Comparison of ENCODE assay signal across 16 mouse cellular contexts in genomic region chr4:115079821-115080349, GRCm38 (mm10). TPM values are rescaled to one million over a fixed set of nuclear protein-coding genes. Genes with fewer than 3 reads are reported as not detected.
A peak's percentile ranks its signal among the peaks of the same experiment; 100 is the strongest.
DNase-seq lines count a peak whose midpoint lies in the region; ATAC-seq and TF ChIP-seq lines count a peak whose summit lies in the region.
"Had no signal": no experiment of that assay in that cellular context is flagged by ENCODE, and none has a peak within 500 bp of the region (broad histone marks: within the 10 kb centered on the region; RNA-seq: fewer than 3 reads in every experiment).

No protein-coding gene starts in this region.

- peak overlapping the region; percentile 81 for H3K27ac ChIP-seq in forebrain, embryonic 10.5 days
- H3K27ac ChIP-seq in forebrain, postnatal 0 days (ENCODE audit: low read depth, low read length): no peak overlapping the region
- no peak overlapping the region for H3K27ac ChIP-seq in lung, embryonic 16.5 days (ENCODE audit: low read length)
- no peak overlapping the region for H3K27ac ChIP-seq in hindbrain, embryonic 16.5 days (ENCODE audit: low read depth, low read length)
- no peak overlapping the region for H3K27ac ChIP-seq in neural tube, embryonic 14.5 days (ENCODE audit: low read depth, low read length)

- H3K27me3 ChIP-seq in forebrain, embryonic 10.5 days (ENCODE audit: poor library complexity, severe bottlenecking): peaks cover 45% of the 10 kb centered on the region
- H3K27me3 ChIP-seq in forebrain, postnatal 0 days (ENCODE audit: insufficient read depth, low read length): no peaks in the 10 kb centered on the region; the same call in 1 of the 2 replicates
- no peaks in the 10 kb centered on the region for H3K27me3 ChIP-seq in lung, embryonic 16.5 days (ENCODE audit: control insufficient read depth, insufficient read depth, low read depth, low read length)
- 0 out of 2 replicates have a peak, but pooled peaks cover 2% of the 10 kb centered on the region for H3K27me3 ChIP-seq in hindbrain, embryonic 16.5 days (replicated peaks; ENCODE audit: control insufficient read depth, insufficient read depth, low read length)
- no peaks in the 10 kb centered on the region for H3K27me3 ChIP-seq in neural tube, embryonic 14.5 days (ENCODE audit: control insufficient read depth, insufficient read depth, low read length)

- H3K4me1 ChIP-seq in forebrain, embryonic 10.5 days: peaks cover 28% of the 10 kb centered on the region
- 0 out of 2 replicates have a peak, but pooled peaks cover 5% of the 10 kb centered on the region for H3K4me1 ChIP-seq in forebrain, postnatal 0 days (ENCODE audit: insufficient read depth)
- H3K4me1 ChIP-seq in lung, embryonic 16.5 days (replicated peaks; ENCODE audit: control insufficient read depth, insufficient read depth, low read length): peaks cover 9% of the 10 kb centered on the region
- H3K4me1 ChIP-seq in hindbrain, embryonic 16.5 days (ENCODE audit: control insufficient read depth, insufficient read depth, low read depth, low read length): peaks cover 15% of the 10 kb centered on the region
- peaks cover 11% of the 10 kb centered on the region; the same call in 1 of the 2 replicates for H3K4me1 ChIP-seq in neural tube, embryonic 14.5 days (ENCODE audit: control insufficient read depth, insufficient read depth, low read length)

- H3K4me2 ChIP-seq in forebrain, postnatal 0 days (ENCODE audit: low read depth): no peak overlapping the region
- H3K4me2 ChIP-seq in lung, embryonic 16.5 days (ENCODE audit: low read depth, low read length): no peak overlapping the region
- no peak overlapping the region for H3K4me2 ChIP-seq in hindbrain, embryonic 16.5 days (ENCODE audit: low read length)
- H3K4me2 ChIP-seq in neural tube, embryonic 14.5 days (ENCODE audit: low read depth, low read length): no peak overlapping the region

- TF ChIP-seq CTCF in forebrain, postnatal 0 days (IDR thresholded peaks at IDR 0.05; ENCODE audit: low read depth): no peak

- no peak overlapping the region for H3K9ac ChIP-seq in forebrain, postnatal 0 days
- 0 out of 2 replicates have a peak overlapping the region, but pooled peaks have one; percentile 9 for H3K9ac ChIP-seq in lung, embryonic 16.5 days (ENCODE audit: low read length)
- H3K9ac ChIP-seq in hindbrain, embryonic 16.5 days (ENCODE audit: low read depth, low read length): 0 out of 2 replicates have a peak overlapping the region, but pooled peaks have one; percentile 28
- H3K9ac ChIP-seq in neural tube, embryonic 14.5 days (replicated peaks; ENCODE audit: low read depth, low read length): 0 out of 2 replicates have a peak overlapping the region, but pooled peaks have one; percentile 21

- H3K36me3 ChIP-seq in forebrain, embryonic 10.5 days (replicated peaks): no peaks in the 10 kb centered on the region
- no peaks in the 10 kb centered on the region for H3K36me3 ChIP-seq in forebrain, postnatal 0 days (ENCODE audit: insufficient read depth)
- H3K36me3 ChIP-seq in lung, embryonic 16.5 days (ENCODE audit: control insufficient read depth, insufficient read depth, low read length): no peaks in the 10 kb centered on the region
- H3K36me3 ChIP-seq in hindbrain, embryonic 16.5 days (ENCODE audit: control insufficient read depth, insufficient read depth, low read length): no peaks in the 10 kb centered on the region
- H3K36me3 ChIP-seq in neural tube, embryonic 14.5 days (ENCODE audit: control insufficient read depth, insufficient read depth, low read length): no peaks in the 10 kb centered on the region

- no peak overlapping the region for H3K4me3 ChIP-seq in forebrain, embryonic 10.5 days
- no peak overlapping the region for H3K4me3 ChIP-seq in forebrain, postnatal 0 days (ENCODE audit: low read depth, low read length)
- no peak overlapping the region for H3K4me3 ChIP-seq in lung, embryonic 16.5 days (ENCODE audit: low read length)
- no peak overlapping the region for H3K4me3 ChIP-seq in hindbrain, embryonic 16.5 days (ENCODE audit: low read length)
- H3K4me3 ChIP-seq in neural tube, embryonic 14.5 days (ENCODE audit: low read depth, low read length): no peak overlapping the region
- H3K4me3 ChIP-seq: erythroblast, embryonic 14.5 days had no signal

- 17% methylated on average over 5 of the region's 5 CpGs for WGBS in forebrain, embryonic 10.5 days
- WGBS in forebrain, postnatal 0 days: 13% methylated on average over 5 of the region's 5 CpGs
- WGBS in lung, embryonic 16.5 days: 28% methylated on average over 5 of the region's 5 CpGs
- 9% methylated on average over 5 of the region's 5 CpGs for WGBS in hindbrain, embryonic 16.5 days
- 7% methylated on average over 5 of the region's 5 CpGs for WGBS in neural tube, embryonic 14.5 days

- H3K9me3 ChIP-seq in forebrain, embryonic 10.5 days: no peaks in the 10 kb centered on the region
- H3K9me3 ChIP-seq in forebrain, postnatal 0 days (ENCODE audit: low read length): no peaks in the 10 kb centered on the region
- no peaks in the 10 kb centered on the region for H3K9me3 ChIP-seq in lung, embryonic 16.5 days (ENCODE audit: control insufficient read depth, low read length)
- no peaks in the 10 kb centered on the region for H3K9me3 ChIP-seq in hindbrain, embryonic 16.5 days (ENCODE audit: control insufficient read depth, low read length)
- H3K9me3 ChIP-seq in neural tube, embryonic 14.5 days (ENCODE audit: control insufficient read depth, low read length): no peaks in the 10 kb centered on the region

- no peak; the same call in 1 of the 2 replicates for ATAC-seq in forebrain, postnatal 0 days
- ATAC-seq in lung, embryonic 16.5 days (ENCODE audit: low read depth): no peak
- no peak for ATAC-seq in hindbrain, embryonic 16.5 days
- ATAC-seq in neural tube, embryonic 14.5 days (ENCODE audit: low read depth): 0 out of 2 replicates have a peak, but pooled peaks have one; percentile 3
- ATAC-seq in erythroblast, adult 5-6 weeks (replicated peaks; ENCODE audit: low FRiP score, poor library complexity, severe bottlenecking): no peak
- ATAC-seq in inflammation-experienced regulatory T-cells, adult 6 months: no peak
- ATAC-seq: intestine, postnatal 0 days had no signal

- DNase-seq in forebrain, embryonic 10.5 days (ENCODE audit: extremely low spot score, low spot score): no peak
- no peak for DNase-seq in forebrain, postnatal 0 days
- no peak for DNase-seq in lung, postnatal 14 days
- DNase-seq: cerebellum, adult 2 months; liver; thymus, adult 18-20 months had no signal

RNA-seq across cellular contexts. Expression of gene Pdzk1ip1, which starts 8.6 kb away (rescaled TPM):
- 7.4 and 12.6 TPM in 2 replicates for polyA plus RNA-seq in forebrain, embryonic 10.5 days (2016; fragmentation: Nextera tagmentation; extraction: Ambion mirVana)
- 1.2 TPM in 1 of 2 replicates, not detected in the other for total RNA-seq in forebrain, postnatal 0 days (2014; rRNA removed)
- polyA plus RNA-seq in forebrain, postnatal 0 days (2015; fragmentation: Nextera tagmentation; extraction: Ambion mirVana): 2.4 TPM in 2 replicates
- 33.8 and 37.9 TPM in 2 replicates for polyA plus RNA-seq in lung, embryonic 16.5 days (2015; fragmentation: Nextera tagmentation; extraction: Ambion mirVana)
- 2.3 and 3.0 TPM in 2 replicates for polyA plus RNA-seq in hindbrain, embryonic 16.5 days (2015; fragmentation: Nextera tagmentation; extraction: Ambion mirVana)
- 2.4 and 2.7 TPM in 2 replicates for polyA plus RNA-seq in neural tube, embryonic 14.5 days (2014; fragmentation: Nextera tagmentation; extraction: Ambion mirVana)
- 377 and 402 TPM in 2 replicates for total RNA-seq in erythroblast, adult 5-6 weeks (2015; ENCODE audit: low replicate concordance)
- total RNA-seq in erythroblast, adult 5-6 weeks (2017; ENCODE audit: low replicate concordance): 332 and 366 TPM in 2 replicates
- polyA plus RNA-seq in inflammation-experienced regulatory T-cells, adult 6 months (2017; shearing (Covaris generic)): 10 to 100 TPM in 2 of 3 experiments, 1 to 10 TPM in 1; 9.1 to 42.2 (median 33.9) TPM

RNA-seq across cellular contexts. Expression of gene Tal1, which starts 23.7 kb away (rescaled TPM):
- 1.5 and 2.2 TPM in 2 replicates for polyA plus RNA-seq in forebrain, embryonic 10.5 days (2016; fragmentation: Nextera tagmentation; extraction: Ambion mirVana)
- total RNA-seq in forebrain, postnatal 0 days (2014; rRNA removed): 2.5 and 4.0 TPM in 2 replicates
- polyA plus RNA-seq in forebrain, postnatal 0 days (2015; fragmentation: Nextera tagmentation; extraction: Ambion mirVana): 0.34 and 0.54 TPM in 2 replicates
- polyA plus RNA-seq in lung, embryonic 16.5 days (2015; fragmentation: Nextera tagmentation; extraction: Ambion mirVana): 1.6 and 1.7 TPM in 2 replicates
- polyA plus RNA-seq in hindbrain, embryonic 16.5 days (2015; fragmentation: Nextera tagmentation; extraction: Ambion mirVana): 1.2 and 2.0 TPM in 2 replicates
- polyA plus RNA-seq in neural tube, embryonic 14.5 days (2014; fragmentation: Nextera tagmentation; extraction: Ambion mirVana): 2.3 TPM in 2 replicates
- total RNA-seq in erythroblast, adult 5-6 weeks (2015; ENCODE audit: low replicate concordance): 75.1 and 94.0 TPM in 2 replicates
- 92.9 and 102 TPM in 2 replicates for total RNA-seq in erythroblast, adult 5-6 weeks (2017; ENCODE audit: low replicate concordance)
- polyA plus RNA-seq in inflammation-experienced regulatory T-cells, adult 6 months (2017; shearing (Covaris generic)): not detected

RNA-seq across cellular contexts. Expression of gene Cyp4x1, which starts 54.2 kb away (rescaled TPM):
- 0.07 and 0.12 TPM in 2 replicates for polyA plus RNA-seq in forebrain, embryonic 10.5 days (2016; fragmentation: Nextera tagmentation; extraction: Ambion mirVana)
- total RNA-seq in forebrain, postnatal 0 days (2014; rRNA removed): 14.4 and 18.7 TPM in 2 replicates
- polyA plus RNA-seq in forebrain, postnatal 0 days (2015; fragmentation: Nextera tagmentation; extraction: Ambion mirVana): 4.3 and 8.9 TPM in 2 replicates
- not detected in 2 replicates for polyA plus RNA-seq in lung, embryonic 16.5 days (2015; fragmentation: Nextera tagmentation; extraction: Ambion mirVana)
- polyA plus RNA-seq in hindbrain, embryonic 16.5 days (2015; fragmentation: Nextera tagmentation; extraction: Ambion mirVana): 11.6 and 11.8 TPM in 2 replicates
- polyA plus RNA-seq in neural tube, embryonic 14.5 days (2014; fragmentation: Nextera tagmentation; extraction: Ambion mirVana): 10.8 and 11.6 TPM in 2 replicates
- total RNA-seq in erythroblast, adult 5-6 weeks (2015; ENCODE audit: low replicate concordance): not detected in 2 replicates
- not detected in 2 replicates for total RNA-seq in erythroblast, adult 5-6 weeks (2017; ENCODE audit: low replicate concordance)
- under 1 TPM in 2 of 3 experiments, not detected in 1; 0.09 to 0.16 TPM for polyA plus RNA-seq in inflammation-experienced regulatory T-cells, adult 6 months (2017; shearing (Covaris generic))
- total RNA-seq: CH12.LX; heart, postnatal 10 days had no signal
- polyA plus RNA-seq: erythroblast, embryonic 14.5 days; lung, postnatal 0 days had no signal
